9 mouse cellular contexts compared by ENCODE assay signal in genomic region chr1:186550265-186550885, GRCm38 (mm10).
DNase-seq lines count a peak whose midpoint lies in the region; ATAC-seq and TF ChIP-seq lines count a peak whose summit lies in the region.
"Had no signal": no experiment of that assay in that cellular context is flagged by ENCODE, and none has a peak within 500 bp of the region (broad histone marks: within the 10 kb centered on the region; RNA-seq: fewer than 3 reads in every experiment).

No protein-coding gene starts in this region.

- 0 out of 2 replicates have a peak, but pooled peaks cover 6% of the 10 kb centered on the region for H3K4me1 ChIP-seq in hindbrain, embryonic 15.5 days (replicated peaks)
- 0 out of 2 replicates have a peak, but pooled peaks cover 2% of the 10 kb centered on the region for H3K4me1 ChIP-seq in hindbrain, embryonic 12.5 days
- H3K4me1 ChIP-seq in stomach, postnatal 0 days (replicated peaks; ENCODE audit: control insufficient read depth, insufficient read depth): no peaks in the 10 kb centered on the region
- H3K4me1 ChIP-seq in thymus, adult 2 months (replicated peaks; ENCODE audit: control insufficient read depth, insufficient read depth, low read length): no peaks in the 10 kb centered on the region

- no peak overlapping the region for H3K27ac ChIP-seq in hindbrain, embryonic 15.5 days (replicated peaks)
- H3K27ac ChIP-seq in hindbrain, embryonic 12.5 days: no peak overlapping the region
- H3K27ac ChIP-seq in stomach, postnatal 0 days (replicated peaks): no peak overlapping the region
- H3K27ac ChIP-seq in thymus, adult 2 months (ENCODE audit: control insufficient read depth, insufficient read depth, low read length): no peak overlapping the region
- H3K27ac ChIP-seq: limb, embryonic 12.5 days had no signal

- no peaks in the 10 kb centered on the region for H3K9me3 ChIP-seq in hindbrain, embryonic 15.5 days
- H3K9me3 ChIP-seq in hindbrain, embryonic 12.5 days (replicated peaks): no peaks in the 10 kb centered on the region
- H3K9me3 ChIP-seq in stomach, postnatal 0 days (ENCODE audit: control insufficient read depth, low read length): no peaks in the 10 kb centered on the region
- H3K9me3 ChIP-seq: limb, embryonic 12.5 days had no signal

- intact Hi-C loops in heart, postnatal 10 days (cut with DNase I): loop anchor here (5.0 kb wide), 2 partner anchors 88 to 152 kb away; no protein-coding TSS in a partner anchor

- H3K4me3 ChIP-seq in hindbrain, embryonic 15.5 days: no peak overlapping the region
- H3K4me3 ChIP-seq in hindbrain, embryonic 12.5 days: no peak overlapping the region
- no peak overlapping the region for H3K4me3 ChIP-seq in stomach, postnatal 0 days (ENCODE audit: low read depth, low read length)
- no peak overlapping the region for H3K4me3 ChIP-seq in thymus, adult 2 months (ENCODE audit: control insufficient read depth, insufficient read depth, low read length)
- H3K4me3 ChIP-seq: limb, embryonic 12.5 days had no signal

- peak; percentile 54 for TF ChIP-seq CTCF in stomach, postnatal 0 days (IDR thresholded peaks at IDR 0.05; ENCODE audit: low read depth)
- no peak for TF ChIP-seq CTCF in thymus, adult 2 months (IDR thresholded peaks at IDR 0.05; ENCODE audit: borderline replicate concordance, control insufficient read depth, extremely low read depth, insufficient read depth, low read length, poor library complexity)

- peak; percentile 69; the same call in 1 of the 2 replicates for ATAC-seq in hindbrain, embryonic 15.5 days (ENCODE audit: low FRiP score, low read depth)
- no peak for ATAC-seq in hindbrain, embryonic 12.5 days (ENCODE audit: low FRiP score)
- no peak for ATAC-seq in stomach, postnatal 0 days (ENCODE audit: low FRiP score, low TSS enrichment)
- ATAC-seq in erythroblast, adult 5-6 weeks (replicated peaks; ENCODE audit: low FRiP score, poor library complexity, severe bottlenecking): no peak

- DNase-seq in urinary bladder, postnatal 14 days (ENCODE audit: low spot score): peak; percentile 19
- DNase-seq in urinary bladder, adult 18-20 months (ENCODE audit: low spot score in 2 of 2): no peak
- peak; percentile 49 to 61 for DNase-seq in heart, postnatal 10 days
- no peak for DNase-seq in stomach, postnatal 0 days (ENCODE audit: low spot score)
- no peak for DNase-seq in thymus, adult 2 months

- H3K9ac ChIP-seq in hindbrain, embryonic 15.5 days: no peak overlapping the region
- H3K9ac ChIP-seq in hindbrain, embryonic 12.5 days: no peak overlapping the region
- no peak overlapping the region for H3K9ac ChIP-seq in stomach, postnatal 0 days (ENCODE audit: low read length)
- H3K9ac ChIP-seq: limb, embryonic 12.5 days had no signal

- no peaks in the 10 kb centered on the region for H3K27me3 ChIP-seq in hindbrain, embryonic 15.5 days
- 0 out of 2 replicates have a peak, but pooled peaks cover 3% of the 10 kb centered on the region for H3K27me3 ChIP-seq in hindbrain, embryonic 12.5 days
- H3K27me3 ChIP-seq in stomach, postnatal 0 days (ENCODE audit: control insufficient read depth, insufficient read depth, low read length): no peaks in the 10 kb centered on the region
- no peaks in the 10 kb centered on the region for H3K27me3 ChIP-seq in thymus, adult 2 months (ENCODE audit: control insufficient read depth, insufficient read depth, low read length)
- H3K27me3 ChIP-seq: limb, embryonic 12.5 days had no signal

- TF ChIP-seq POLR2A in thymus, adult 2 months (IDR thresholded peaks at IDR 0.05; ENCODE audit: control insufficient read depth, extremely low read depth, insufficient read depth, low read length, poor library complexity): no peak

- 75% methylated on average over 7 of the region's 7 CpGs for WGBS in hindbrain, embryonic 15.5 days
- WGBS in hindbrain, embryonic 12.5 days: 87% methylated on average over 7 of the region's 7 CpGs
- WGBS in stomach, postnatal 0 days: 89% methylated on average over 7 of the region's 7 CpGs
- 93% methylated on average over 7 of the region's 7 CpGs for WGBS in thymus, adult 2 months

- no peaks in the 10 kb centered on the region for H3K36me3 ChIP-seq in hindbrain, embryonic 15.5 days
- no peaks in the 10 kb centered on the region for H3K36me3 ChIP-seq in hindbrain, embryonic 12.5 days
- no peaks in the 10 kb centered on the region for H3K36me3 ChIP-seq in stomach, postnatal 0 days (ENCODE audit: control insufficient read depth, insufficient read depth, low read length)
- H3K36me3 ChIP-seq in thymus, adult 2 months (ENCODE audit: control insufficient read depth, insufficient read depth, low read length): no peaks in the 10 kb centered on the region
- H3K36me3 ChIP-seq: limb, embryonic 12.5 days had no signal

- no peak for TF ChIP-seq EP300 in stomach, postnatal 0 days (optimal IDR thresholded peaks at IDR 0.05)

- no peak overlapping the region for H3K4me2 ChIP-seq in hindbrain, embryonic 15.5 days
- H3K4me2 ChIP-seq in hindbrain, embryonic 12.5 days (replicated peaks): no peak overlapping the region
- H3K4me2 ChIP-seq in stomach, postnatal 0 days (replicated peaks; ENCODE audit: low read depth): no peak overlapping the region
- H3K4me2 ChIP-seq: limb, embryonic 12.5 days had no signal

Comparison
In these comparisons a context has a peak if more than half of its experiments do, and no peak if none do; other contexts are left out.
1. DNase-seq: peak in urinary bladder, postnatal 14 days (single experiment) and heart, postnatal 10 days (2 of 2); none in urinary bladder, adult 18-20 months (0 of 2), stomach, postnatal 0 days (single experiment) and thymus, adult 2 months (single experiment).